Mouse (Mus musculus): ENCODE results near the gene Smug1.
A peak's percentile ranks its signal among the peaks of the same experiment; 100 is the strongest.

Smug1 gene

DNA sequence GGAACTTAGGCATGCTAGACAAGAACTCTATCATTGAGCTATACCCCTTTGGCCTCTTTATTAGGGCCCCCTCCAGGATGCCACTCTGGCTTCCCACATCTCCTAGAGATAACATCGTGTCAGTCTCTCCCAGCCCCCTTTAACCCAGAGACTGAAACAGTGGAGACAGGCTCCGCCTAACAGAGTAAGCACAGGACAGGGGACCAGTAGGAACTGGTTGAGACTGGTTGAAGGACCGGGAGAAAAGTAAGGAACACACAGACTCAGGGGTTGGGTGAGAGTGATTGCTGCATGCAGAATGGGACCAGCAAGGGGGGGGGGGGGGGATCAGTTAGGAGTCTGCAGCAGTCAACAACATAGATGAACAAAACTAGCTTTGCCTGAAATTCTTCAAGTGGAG, 22.7 kb downstream of the Smug1 start:
- DNase-seq, result no peak

DNA sequence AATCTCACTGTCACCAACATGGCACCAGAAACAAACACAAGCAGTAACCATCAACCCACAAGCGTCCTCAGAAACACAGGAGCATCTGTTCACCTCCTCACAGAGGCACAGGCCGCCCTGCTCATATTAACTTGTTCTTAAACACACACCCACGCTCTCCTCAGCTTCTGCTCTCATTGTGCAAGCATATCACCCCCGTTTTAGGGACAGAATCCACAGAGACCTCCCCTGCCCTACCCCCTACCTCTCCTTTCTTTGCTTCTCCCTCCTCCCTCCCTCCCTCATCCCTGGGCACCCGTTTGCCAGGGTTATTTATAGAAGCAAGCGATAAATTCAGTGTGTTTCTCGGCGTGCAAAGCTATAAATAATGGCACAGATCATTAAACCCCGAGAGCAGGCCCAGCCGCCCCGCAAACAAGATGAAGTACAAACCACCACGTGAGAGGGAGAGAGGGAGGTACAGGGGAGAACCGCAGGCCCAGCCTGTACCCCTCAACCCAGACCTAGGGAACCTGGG, 31.4 kb downstream of the Smug1 start:
- no peak for DNase-seq

DNA sequence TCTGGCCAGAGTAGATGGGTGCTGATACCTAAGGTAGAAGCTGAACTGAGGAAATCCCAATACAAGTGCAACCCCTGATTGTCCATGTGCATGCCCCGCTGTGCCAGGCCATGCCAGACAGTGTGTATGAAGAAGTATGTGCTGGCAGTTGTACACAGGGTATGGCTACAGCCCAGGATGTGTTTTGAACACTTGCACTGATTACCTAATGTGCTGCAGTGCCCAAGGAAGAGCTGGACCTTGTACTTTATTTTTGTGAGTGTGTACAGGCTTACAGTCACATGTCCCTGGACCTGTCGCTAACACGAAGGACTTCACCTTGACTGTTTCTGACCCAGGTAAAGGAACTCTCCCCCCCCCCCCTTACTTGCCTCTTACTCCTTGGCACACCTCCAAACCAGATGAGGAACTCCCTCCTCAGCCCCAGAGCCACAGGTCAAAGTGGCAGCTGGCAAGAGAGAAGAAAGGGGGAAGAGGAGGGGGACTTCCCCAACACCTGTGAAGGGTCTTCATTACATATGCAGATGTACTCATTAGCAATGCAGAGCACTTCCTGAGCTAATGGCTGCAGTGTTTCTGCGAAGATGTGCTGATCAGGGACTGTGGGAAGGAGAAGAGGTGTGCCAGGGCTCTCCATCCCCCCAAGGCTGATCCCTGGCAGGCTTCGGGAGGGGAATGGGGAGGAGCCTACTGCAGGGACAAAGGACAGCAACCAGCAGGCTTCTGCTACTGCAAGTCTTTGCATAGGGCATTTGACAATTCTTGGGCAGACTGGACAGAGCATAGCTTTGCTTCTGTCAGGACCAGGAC, 32.4 kb downstream of the Smug1 start:
- no peak for DNase-seq

DNA sequence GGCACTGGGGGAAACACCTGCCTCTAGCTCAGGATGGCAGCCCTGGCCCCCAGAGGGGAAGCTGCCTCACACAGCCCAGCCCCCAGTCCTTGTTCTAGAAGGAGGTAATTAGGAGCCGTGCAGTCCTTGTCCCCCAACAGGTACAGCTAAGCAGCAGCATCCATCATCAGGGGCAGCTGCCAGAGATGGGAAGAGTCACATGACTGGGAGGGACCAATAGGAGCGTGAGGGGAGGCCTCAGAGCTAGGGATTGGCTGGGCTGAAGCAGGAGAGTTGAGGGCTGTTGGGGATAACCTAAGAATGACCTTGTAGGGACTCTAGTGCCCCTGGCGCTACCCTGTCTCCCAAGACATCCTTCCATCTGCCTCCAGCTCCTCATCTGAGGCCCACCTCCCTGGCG, 33.1 kb downstream of the Smug1 start:
- DNase-seq, result no peak

DNA sequence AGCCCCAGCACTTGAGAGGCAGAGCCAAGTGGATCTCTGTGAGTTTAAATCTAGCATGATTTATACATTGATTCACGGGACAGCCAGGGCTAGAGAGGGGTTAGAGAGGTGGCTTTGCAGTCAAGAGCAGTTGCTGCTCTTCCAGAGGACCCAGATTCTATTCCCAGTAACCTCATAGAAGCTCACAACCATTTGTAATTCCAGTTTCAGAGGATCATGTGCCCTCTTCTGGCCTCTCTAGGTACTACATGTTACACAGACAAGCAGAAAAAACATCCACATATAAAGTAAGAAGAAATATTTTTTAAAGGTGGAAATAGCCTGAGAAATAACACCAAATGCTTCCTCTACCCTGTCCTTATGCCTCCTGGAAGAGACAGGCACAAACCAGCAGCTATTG, 36.2 kb downstream of the Smug1 start:
- DNase-seq, result peak in 1 of 2 experiments; percentile 15

DNA sequence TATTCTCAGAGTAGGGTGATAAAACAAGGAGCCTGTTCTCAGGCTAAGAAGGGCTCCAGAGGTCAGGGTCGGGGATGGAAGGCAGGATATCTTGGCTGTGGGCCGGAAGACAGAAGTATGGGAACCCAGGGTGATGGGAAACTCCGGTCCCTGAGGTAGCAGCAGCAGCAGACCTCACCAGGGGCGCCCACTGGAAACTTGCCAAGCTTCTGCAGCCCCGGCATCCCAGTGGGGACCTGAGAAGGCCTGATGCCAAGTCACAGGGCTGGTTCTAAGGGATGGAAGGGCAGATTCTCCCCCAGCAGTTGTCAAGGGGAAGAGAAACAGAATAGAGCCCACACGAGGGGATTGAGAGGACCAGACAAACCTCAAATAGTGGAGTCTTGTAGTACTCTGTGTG, 37.6 kb downstream of the Smug1 start:
- no peak for DNase-seq

DNA sequence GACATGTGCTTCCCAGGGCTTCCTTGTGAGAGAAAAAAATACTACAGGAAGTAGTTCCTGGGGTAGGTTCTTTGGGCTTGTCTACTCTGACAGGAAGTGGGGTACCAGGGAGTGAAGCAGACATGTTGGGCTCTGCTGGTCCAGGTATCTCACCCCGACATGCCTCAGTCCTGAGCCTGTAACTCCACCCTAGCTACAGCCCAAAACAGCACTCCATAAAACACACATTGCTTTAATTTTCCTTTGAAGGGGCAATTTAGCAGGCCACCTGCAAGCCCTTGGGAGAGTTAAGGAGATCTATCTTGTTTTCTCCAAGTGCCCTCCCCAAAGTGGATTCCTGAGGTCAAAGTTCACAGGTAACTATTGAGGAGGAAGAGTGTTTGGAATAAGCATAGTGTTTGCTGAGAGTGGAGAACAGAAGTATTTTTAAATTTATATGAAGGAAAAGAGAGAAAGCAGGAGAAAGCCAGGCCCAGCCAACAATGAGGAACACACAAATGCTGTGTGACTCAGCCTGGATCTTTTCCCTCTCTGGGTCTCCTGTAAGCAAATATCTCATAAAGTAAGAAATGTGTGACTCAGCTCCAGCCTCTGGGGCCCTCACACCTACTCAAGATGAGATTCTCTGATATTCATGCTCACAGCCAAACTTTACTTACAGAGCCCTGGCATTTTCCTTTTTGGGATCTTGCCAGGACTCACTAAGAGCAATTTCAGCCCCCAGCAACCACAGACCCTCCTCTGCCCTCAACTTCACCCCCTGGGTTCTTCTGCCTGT, 38.6 kb downstream of the Smug1 start:
- DNase-seq, result no peak

DNA sequence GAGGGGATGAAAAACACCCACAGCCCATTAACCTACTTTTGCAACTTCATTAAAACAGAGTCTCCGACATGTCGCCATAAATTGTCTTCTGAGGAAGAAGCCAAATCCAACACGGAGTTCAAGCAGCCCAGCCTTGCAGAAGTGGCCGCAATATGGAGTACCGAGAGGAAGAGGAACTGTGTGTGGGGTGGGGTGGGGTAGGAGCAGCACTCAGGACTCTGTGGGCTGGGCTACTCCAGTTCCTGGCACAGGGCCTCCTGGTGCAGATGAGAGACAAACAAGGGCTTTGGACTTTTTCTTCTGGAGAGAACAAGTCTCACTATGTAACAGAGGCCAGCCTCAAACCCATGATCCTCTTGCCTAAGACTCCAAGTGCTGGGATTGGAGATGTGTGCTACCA, 40.9 kb downstream of the Smug1 start:
- no peak for DNase-seq

DNA sequence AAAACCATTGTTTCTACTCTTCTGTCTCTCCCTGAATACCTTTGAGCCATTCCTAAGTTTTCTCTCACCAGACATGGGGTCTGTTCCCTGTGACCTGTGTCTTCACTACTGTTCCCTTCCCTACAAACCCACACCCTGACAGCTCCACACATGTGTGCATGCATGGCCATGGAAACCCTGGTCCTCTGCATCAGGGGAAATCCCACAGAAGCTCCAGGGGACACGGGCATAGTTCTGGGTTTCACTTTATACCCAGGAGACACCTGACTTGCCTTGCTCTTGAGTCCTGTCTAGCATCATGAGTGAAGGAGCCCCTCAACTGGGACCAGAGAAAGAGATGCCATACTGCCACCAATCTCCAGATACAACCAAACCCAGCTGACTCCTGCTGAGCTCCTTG, 42.6 kb downstream of the Smug1 start:
- DNase-seq, result no peak

DNA sequence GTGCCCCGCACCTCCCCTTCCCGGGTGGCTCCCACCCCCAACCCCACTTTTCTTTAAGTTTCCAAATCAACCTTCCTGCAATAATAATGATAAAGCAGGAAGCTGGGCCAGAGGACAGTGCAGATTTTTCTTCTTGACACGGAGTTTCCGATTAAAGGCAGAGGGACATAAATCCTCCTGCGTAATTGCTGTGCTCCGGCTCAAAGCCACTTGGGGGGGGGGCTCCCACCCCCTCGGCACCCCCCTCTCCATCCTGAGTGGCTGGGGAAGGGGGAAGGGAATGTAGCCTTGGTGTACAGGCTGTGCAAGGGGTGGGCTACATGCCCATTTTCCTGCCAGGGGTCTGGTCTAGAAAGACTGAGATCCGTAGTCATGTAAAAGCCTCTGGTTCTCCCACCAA, 43.5 kb downstream of the Smug1 start:
- DNase-seq, result no peak

DNA sequence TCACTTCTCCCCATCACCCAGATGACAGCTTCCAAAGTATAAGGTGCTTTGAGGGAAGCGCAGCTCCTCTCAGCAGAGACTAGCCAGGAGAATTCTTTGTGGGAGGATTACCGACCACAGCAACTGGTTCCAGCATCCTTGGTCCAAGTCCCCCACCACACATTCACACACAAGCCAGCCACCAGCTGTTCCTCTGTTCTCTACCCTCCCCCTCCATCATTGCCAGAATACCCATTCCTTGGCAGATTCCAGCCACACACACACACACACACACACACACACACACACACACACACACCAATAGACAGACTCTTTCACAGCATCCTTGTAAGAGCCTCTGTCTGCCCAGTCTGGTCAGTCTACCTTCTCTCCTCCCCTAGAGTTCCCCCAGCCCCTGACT, 44.5 kb downstream of the Smug1 start:
- no peak for DNase-seq

DNA sequence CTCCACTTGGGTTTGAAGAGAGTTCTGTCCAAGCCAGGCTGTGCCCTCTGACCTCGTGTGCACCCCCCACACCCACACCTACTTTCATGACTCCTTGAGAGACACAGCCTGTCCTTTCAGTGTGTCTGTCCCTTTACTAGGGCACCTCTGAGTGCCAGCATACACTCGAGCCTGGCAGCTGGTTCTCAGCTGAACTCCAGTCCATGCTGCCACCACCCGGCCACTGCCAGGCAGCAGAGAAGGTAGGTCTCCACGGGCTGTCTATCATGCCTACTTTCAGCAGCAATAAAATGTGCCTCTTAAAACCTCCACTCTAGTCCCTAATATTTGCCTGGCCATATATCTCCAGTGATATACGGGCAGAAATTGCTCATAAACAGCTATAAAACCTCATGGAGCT, 45.5 kb downstream of the Smug1 start:
- DNase-seq, result no peak

DNA sequence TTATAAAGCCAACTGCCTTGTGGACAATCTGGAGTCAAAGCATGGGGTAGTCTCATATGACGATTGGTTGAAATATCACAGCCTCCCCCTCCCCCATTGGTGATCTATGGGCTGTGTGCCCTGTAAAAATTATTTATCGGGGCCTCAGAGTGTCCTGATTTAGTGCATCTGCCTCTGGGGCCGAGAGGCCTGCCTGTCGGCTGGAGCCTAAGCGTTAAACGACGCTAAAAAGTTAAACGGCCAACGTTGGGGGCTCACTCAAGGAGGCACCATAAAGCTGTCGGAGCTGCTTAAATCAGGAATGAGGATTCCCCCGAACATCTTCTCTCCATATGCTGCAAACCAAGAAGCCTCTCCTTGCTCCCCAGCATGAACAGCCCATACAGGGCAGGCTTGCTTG, 46.3 kb downstream of the Smug1 start:
- DNase-seq, result no peak

DNA sequence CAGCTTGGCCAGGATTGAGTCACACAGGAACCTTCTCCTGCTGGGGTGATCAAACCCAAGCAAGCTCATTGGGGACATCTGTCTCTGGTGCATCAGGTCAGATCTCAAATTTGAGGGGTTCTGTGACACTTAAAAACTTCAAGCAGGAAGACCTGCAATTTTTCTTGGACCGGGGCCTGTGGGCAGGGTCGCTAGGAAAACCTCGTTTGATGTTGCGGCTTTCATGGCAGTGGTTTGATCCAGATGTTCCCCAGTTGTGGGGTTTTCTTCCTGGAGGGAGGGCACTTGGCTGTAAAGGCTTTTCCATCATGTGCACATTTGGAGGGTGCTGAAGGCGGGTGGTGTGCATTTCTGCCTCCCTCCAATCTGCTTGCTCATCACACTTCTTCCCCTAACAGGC, 51.2 kb downstream of the Smug1 start:
- no peak for DNase-seq

DNA sequence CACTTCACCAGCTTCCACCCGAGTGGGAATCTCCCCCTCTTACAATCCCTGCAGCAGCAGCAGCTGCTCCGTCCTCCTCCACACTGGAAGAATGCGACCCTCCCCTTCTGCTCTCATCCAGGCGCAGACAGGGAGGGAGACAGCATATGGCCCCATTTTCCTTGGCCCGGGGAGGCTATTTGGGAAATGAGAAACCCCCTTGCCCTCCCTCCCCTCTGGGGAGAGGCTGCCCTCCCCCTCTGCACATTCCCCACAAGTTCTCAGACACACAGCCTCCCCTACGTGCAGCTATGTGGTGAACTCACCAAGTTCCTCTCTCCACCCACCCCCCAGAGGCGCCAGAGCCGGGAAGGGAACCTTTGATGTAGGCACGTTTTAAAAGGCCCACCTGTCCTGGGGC, 51.6 kb downstream of the Smug1 start:
- no peak for DNase-seq

DNA sequence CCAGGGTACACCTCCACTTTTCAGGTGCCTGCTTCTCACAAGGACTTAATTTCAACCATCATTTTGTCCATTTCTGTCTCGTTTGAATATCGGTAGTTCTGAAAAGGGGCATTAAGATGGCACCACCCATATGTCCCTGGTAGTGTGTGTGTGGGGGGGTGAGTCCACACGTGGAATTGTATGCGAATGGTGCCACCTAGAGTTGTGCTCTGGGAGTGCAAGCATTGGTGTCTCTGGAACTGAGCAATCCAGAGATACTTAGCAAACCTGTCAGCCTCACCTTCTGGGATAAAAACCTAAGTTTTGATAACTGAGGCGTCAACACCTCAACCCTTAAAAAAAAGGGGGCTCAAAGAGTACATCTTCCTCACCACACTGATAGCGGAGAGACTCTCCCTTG, 53.8 kb downstream of the Smug1 start:
- no peak for DNase-seq

DNA sequence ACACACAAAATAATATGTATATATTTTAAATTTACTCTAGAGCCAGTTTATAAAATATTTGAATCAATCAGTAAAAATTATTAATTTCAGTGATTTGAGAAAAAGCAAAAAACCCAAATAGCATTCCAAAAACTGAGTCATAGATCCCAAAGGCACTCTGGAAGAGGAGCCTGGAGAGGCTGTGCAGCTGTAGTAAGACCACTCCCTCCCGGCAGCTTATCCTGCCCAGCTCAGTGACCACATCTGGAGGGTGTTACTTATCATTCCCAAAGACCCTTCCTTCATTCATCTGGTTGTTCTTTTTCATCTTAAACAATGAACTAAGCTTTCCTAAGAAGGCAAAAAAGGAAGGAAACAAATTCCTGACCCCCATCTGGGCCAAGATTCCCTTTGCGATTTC, 54.6 kb downstream of the Smug1 start:
- DNase-seq, result no peak

DNA sequence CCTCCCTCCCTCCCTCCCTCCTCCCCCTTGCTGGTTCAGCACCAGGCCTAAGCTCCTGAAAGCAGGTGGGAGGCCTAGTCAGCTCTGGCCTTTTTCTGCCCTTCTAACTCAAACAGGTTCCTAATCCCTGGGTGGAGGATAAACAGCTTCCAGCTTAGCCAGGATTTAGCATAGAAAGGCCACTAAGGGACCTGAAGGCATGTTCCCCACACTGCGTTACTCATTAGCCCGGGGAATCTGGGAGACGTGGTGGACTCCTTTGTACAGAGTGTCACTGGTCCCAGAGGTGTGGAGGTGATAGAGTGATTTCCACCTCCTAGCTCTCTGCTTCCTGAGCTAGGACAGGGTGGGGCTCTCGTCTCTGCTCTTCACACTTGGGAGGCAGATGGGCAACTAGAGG, 57.0 kb downstream of the Smug1 start:
- DNase-seq, result no peak

DNA sequence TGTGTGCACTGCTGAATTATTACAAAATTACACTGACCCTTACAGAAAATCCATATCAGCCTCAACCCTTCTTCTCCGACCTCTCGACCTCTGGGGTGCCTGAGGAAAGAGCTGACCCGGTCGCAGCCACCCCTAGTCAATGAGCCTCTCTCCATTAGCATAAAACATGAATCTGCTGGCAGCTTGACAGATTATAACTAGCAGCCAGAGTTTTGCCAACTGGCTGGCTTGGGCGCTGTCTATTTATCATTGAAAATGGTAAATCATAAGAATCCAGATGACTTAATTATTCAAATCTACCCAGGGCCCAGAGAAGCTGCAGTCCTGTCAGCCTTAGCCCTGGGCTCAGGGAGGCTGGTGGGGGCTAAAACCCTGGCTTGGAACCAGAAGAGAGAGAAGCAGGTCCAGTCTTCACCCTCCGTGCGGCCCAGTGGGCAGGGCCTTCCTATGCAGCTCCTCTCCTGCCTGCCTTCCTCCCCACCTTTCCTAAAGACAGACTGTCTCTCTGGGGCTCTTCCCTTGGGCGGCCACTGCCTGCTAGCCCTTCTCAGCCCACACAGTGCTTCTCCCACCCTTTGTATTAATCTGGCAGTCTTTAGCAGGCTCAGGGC, 58.7 kb downstream of the Smug1 start:
- no peak for DNase-seq

DNA sequence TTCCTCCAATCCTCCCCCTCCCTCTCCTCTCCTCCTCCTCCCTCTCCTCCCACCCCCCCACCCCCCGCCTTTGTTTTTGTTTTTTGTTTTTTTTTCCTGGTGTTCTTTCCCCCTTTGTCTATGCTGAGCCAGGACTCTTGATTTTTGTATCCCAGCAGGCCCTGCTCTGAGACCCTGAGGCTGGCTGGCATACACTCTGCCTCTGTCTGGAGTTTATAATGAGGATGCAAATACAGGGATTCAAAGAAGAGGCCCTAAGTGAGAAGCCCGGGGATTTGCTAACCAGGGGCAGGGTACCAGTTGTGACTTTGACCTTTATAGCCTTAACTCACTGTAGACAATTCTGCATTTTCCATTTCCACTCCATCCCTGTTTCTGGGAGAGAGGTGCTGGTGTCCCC, 60.7 kb downstream of the Smug1 start:
- no peak for DNase-seq

All from lung, postnatal 4 days (tissue).